Mouse (Mus musculus) testis, adult 2 months (tissue): ENCODE data around the gene Alox12. TPM values are rescaled to one million over a fixed set of nuclear protein-coding genes. Genes with fewer than 3 reads are reported as not detected.

Experiments
- H3K27ac ChIP-seq: fragments of 200-500 bp; 2 replicates; pipeline ENCODE4 v1.5.1; 2012; ENCODE audit warnings: low read depth, low read length; ENCODE audit not compliant: control insufficient read depth, insufficient read depth
- H3K27me3 ChIP-seq: fragments of 200-500 bp; 2 replicates; pipeline ENCODE4 v1.6.1; 2012; ENCODE audit warnings: mild to moderate bottlenecking, low read length, moderate library complexity; ENCODE audit not compliant: control insufficient read depth, insufficient read depth
- H3K36me3 ChIP-seq: fragments of 200-500 bp; 2 replicates; pipeline ENCODE4 v1.6.1; 2012; ENCODE audit warnings: mild to moderate bottlenecking, low read length; ENCODE audit not compliant: control insufficient read depth, insufficient read depth
- H3K4me1 ChIP-seq: fragments of 200-500 bp; 2 replicates; pipeline ENCODE4 v1.6.1; 2012; ENCODE audit warnings: low read length; ENCODE audit not compliant: control insufficient read depth, insufficient read depth
- H3K4me3 ChIP-seq: fragments of 200-500 bp; 2 replicates; pipeline ENCODE4 v1.5.1; 2012; ENCODE audit warnings: low read depth, mild to moderate bottlenecking, low read length, moderate library complexity, mixed read lengths; ENCODE audit not compliant: control insufficient read depth
- CTCF ChIP-seq: fragments of 200-500 bp; IDR thresholded peaks from 2 replicates; pipeline ENCODE4 v1.5.1; 2012; ENCODE audit warnings: low read depth, mild to moderate bottlenecking, inconsistent platforms, low read length, moderate library complexity; ENCODE audit not compliant: control insufficient read depth, insufficient read depth, insufficient replicate concordance
- POLR2A ChIP-seq: fragments of 200-500 bp; IDR thresholded peaks from 2 replicates; pipeline ENCODE4 v1.6.1; 2012; ENCODE audit warnings: low read depth, mild to moderate bottlenecking, inconsistent platforms, low read length, moderate library complexity; ENCODE audit not compliant: control insufficient read depth
- polyA plus RNA-seq: library from polyadenylated mRNA; depleted of rRNA; stranded (reverse); fragments of >200 nt; gene quantifications from 2 replicates; pipeline ENCODE4 v1.2.3, GENCODE M21; 2012

Alox12 gene
- polyA plus RNA-seq, 1 experiment, result 4.2 TPM

DNA sequence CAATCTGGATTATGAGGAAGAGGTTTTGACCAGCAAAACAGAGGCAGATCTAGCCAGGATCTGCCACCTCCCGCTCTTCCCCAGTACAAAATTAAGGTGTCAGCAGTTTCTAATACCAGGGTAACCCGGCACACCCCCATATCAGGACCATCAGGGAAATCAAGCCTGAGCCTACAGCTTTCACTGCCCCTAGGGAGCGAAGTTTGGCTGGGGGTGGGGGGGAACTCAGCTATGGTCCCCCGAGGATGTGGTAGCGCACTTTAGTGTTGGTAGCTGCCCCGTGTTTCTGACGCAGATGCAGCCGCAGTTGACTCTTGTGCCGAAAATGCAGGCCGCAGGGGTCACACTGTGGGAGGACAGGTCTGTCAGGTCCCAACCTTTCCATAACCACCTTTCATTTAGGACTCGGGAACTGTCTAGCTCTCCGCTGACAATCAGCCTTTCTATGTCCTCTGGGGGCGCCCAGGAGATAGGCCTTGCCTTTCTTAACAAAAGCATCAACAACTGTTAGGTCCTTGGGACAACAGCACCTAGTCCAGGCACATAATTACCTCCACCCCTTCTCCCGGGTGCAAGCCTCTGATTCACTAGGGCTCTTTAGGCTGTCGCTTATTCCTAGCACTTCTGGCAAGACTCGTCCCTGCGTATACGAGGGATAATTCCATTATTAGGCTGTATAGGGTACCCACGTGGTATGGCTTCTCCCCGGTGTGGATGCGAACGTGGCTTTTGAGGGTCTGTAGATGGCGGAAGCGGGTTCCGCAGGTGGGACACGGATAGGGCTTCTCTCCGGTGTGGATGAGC, 29.2 kb downstream of the Alox12 start:
- TF ChIP-seq POLR2A (no peak), CTCF (no peak)
- no peaks in the 10 kb centered on the region; the same call in none of the 2 replicates for H3K27me3 ChIP-seq
- peaks cover 29% of the 10 kb centered on the region for H3K4me1 ChIP-seq
- no peak overlapping the region; the same call in 1 of the 2 replicates for H3K4me3 ChIP-seq
- no peak overlapping the region for H3K27ac ChIP-seq
- no peaks in the 10 kb centered on the region for H3K36me3 ChIP-seq

GRCm38 (mm10) chr11:70223724-70224123, 31.4 kb downstream of the Alox12 start:
- no peaks in the 10 kb centered on the region; the same call in none of the 2 replicates for H3K27me3 ChIP-seq
- TF ChIP-seq CTCF, result no peak
- TF ChIP-seq POLR2A, result no peak
- H3K4me1 ChIP-seq, result peaks cover 23% of the 10 kb centered on the region
- no peak overlapping the region for H3K27ac ChIP-seq
- H3K36me3 ChIP-seq, result no peaks in the 10 kb centered on the region
- no peak overlapping the region for H3K4me3 ChIP-seq

GRCm38 (mm10) chr11:70221603-70222500, 33.3 kb downstream of the Alox12 start:
- Histone ChIP-seq H3K4me3 (peak overlapping the region; percentile 82), H3K4me1 (peaks cover 18% of the 10 kb centered on the region), H3K27me3 (no peaks in the 10 kb centered on the region; the same call in none of the 2 replicates), H3K36me3 (no peaks in the 10 kb centered on the region), H3K27ac (peak overlapping the region; percentile 19)
- TF ChIP-seq CTCF, result no peak
- TF ChIP-seq POLR2A, result no peak

DNA sequence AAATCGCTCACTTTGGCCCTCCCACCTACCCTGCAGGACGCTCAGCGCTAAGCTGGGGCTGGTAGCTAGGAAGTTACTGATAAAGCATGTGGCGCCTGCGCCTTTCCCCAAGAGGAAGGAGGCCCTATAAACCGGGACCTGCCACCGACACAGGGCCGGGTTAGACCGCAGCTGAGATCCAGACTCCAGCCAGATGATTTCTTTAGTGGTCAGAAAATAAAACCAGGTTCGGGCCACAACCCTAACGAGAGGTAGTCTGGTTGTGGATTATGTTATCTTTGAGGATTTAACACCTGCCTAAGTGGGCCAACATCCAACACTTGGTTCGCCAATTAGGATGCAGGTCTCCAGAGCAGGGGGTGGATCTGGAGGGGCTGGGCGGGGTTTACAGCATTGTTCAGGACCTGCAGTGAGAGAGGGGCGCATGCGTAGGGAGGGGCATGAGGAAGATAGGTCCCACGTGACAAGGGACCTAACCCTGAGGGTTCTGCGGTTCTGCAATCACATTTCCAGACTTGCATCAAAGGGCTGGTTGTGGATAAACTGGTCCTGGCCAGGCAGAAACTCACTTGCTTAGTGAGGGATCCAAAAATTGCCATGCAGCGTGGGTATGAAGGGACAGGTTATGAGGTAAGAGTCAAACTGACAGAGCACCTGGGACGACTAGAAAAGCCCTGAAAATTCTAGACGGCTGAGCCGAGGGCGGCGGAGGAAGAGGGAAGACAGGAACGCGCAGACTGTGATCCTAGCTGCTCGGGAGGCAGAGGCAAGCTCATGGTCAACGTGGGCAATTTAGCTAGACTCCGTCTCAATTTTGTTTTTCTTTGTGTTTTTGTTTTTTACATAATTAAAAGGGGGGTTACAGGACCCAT, 34.2 kb downstream of the Alox12 start, which contains the start of gene Slc16a13:
Gene Slc16a13 (minus strand): TSS at position 334 of the 872 bp plus-strand sequence.
- TF ChIP-seq POLR2A, result peak; percentile 71
- no peak for TF ChIP-seq CTCF
- Histone ChIP-seq H3K27me3 (no peaks in the 10 kb centered on the region; the same call in none of the 2 replicates), H3K4me1 (peaks cover 16% of the 10 kb centered on the region), H3K4me3 (peak within 1 kb of the TSS; percentile 82), H3K27ac (peak within 1 kb of the TSS; percentile 84), H3K36me3 (no peaks in the 10 kb centered on the region)

DNA sequence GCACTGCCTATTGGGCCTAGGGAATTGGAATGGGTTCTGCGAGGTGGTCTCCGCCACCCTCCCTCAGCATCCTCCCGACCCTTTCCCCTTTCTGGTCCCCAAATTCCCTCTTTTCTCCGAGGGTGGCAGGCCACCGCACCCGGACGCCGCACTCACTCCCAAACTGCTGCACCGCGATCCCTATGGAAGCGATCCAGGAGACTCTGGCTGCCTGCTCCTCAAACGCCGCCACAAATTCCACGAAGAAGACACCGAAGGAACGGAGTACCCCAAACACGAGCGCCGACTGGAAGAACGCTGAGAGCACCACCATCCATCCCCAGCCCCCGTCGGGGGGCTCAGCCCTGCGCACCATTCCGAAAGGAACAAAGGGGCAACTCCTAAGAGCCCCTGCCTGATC, 34.8 kb downstream of the Alox12 start:
- Histone ChIP-seq H3K36me3 (no peaks in the 10 kb centered on the region), H3K4me3 (peak overlapping the region; percentile 82), H3K4me1 (peaks cover 23% of the 10 kb centered on the region), H3K27me3 (no peaks in the 10 kb centered on the region; the same call in none of the 2 replicates), H3K27ac (peak overlapping the region; percentile 84)
- TF ChIP-seq POLR2A, result no peak
- TF ChIP-seq CTCF, result no peak

GRCm38 (mm10) chr11:70219873-70220272, 35.3 kb downstream of the Alox12 start:
- Histone ChIP-seq H3K36me3 (no peaks in the 10 kb centered on the region), H3K27ac (no peak overlapping the region), H3K27me3 (no peaks in the 10 kb centered on the region; the same call in none of the 2 replicates), H3K4me1 (peaks cover 27% of the 10 kb centered on the region), H3K4me3 (peak overlapping the region; percentile 82)
- TF ChIP-seq POLR2A (no peak), CTCF (no peak)
